Mouse (Mus musculus) liver (tissue): ENCODE measurements at regions not wholly inside any gene's neighbourhood (a gene's known extent, or its start where the extent isn't known, plus 50 kb on each side); places are given as distances from the start of the nearest gene placed in this dataset.

Experiments used
- DNase-seq: peaks from one replicate; pipeline ENCODE4 v3.0.0-alpha.2; 2020; ENCODE audit warnings: mixed read lengths

GRCm38 (mm10) chr6:104916787-104917186 is 424.2 kb downstream of the Cntn6 start:
- no peak for DNase-seq

GRCm38 (mm10) chr6:104922577-104922976 is 430.0 kb downstream of the Cntn6 start:
- DNase-seq, result no peak

- no peak for DNase-seq
Observed at GRCm38 (mm10) chr6:104926088-104926487, 433.5 kb downstream of the Cntn6 start.

GRCm38 (mm10) chr6:104930284-104930683 is 437.7 kb downstream of the Cntn6 start:
- no peak for DNase-seq

- no peak for DNase-seq
Observed at GRCm38 (mm10) chr6:104932153-104932552, 439.6 kb downstream of the Cntn6 start.

GRCm38 (mm10) chr6:104939134-104939533 is 446.5 kb downstream of the Cntn6 start:
- no peak for DNase-seq

GRCm38 (mm10) chr6:104974517-104974916 is 481.9 kb downstream of the Cntn6 start:
- DNase-seq, result no peak

GRCm38 (mm10) chr6:104984144-104984543 is 491.6 kb downstream of the Cntn6 start:
- DNase-seq, result no peak

- no peak for DNase-seq
Observed at GRCm38 (mm10) chr6:104989863-104990262, 497.3 kb downstream of the Cntn6 start.

- no peak for DNase-seq
Observed at GRCm38 (mm10) chr6:104990366-104990765, 497.8 kb downstream of the Cntn6 start.

- DNase-seq, result no peak
Observed at GRCm38 (mm10) chr6:104999601-105000000, 507.0 kb downstream of the Cntn6 start.

- DNase-seq, result no peak
Observed at GRCm38 (mm10) chr6:105020672-105021071, 528.1 kb downstream of the Cntn6 start.

GRCm38 (mm10) chr6:105021174-105021573 is 528.6 kb downstream of the Cntn6 start:
- no peak for DNase-seq

- DNase-seq, result no peak
Observed at GRCm38 (mm10) chr6:105066146-105066545, 573.6 kb downstream of the Cntn6 start.

GRCm38 (mm10) chr6:105090882-105091281 is 586.6 kb upstream of the Cntn4 start:
- DNase-seq, result peak; percentile 4
